Mouse (Mus musculus) ES-E14 (cell line): ENCODE measurements around the gene Fars2.

ENCODE experiments used
- HCFC1 ChIP-seq: IDR thresholded peaks from 2 replicates; pipeline ENCODE4 v1.6.1; 2012; ENCODE audit warnings: low read length, inconsistent platforms, borderline replicate concordance; ENCODE audit not compliant: insufficient read depth
- MAFK ChIP-seq: IDR thresholded peaks from 2 replicates; pipeline ENCODE4 v1.6.1; 2014; ENCODE audit warnings: mild to moderate bottlenecking, low read depth, low read length, inconsistent platforms; ENCODE audit not compliant: insufficient read depth

DNA sequence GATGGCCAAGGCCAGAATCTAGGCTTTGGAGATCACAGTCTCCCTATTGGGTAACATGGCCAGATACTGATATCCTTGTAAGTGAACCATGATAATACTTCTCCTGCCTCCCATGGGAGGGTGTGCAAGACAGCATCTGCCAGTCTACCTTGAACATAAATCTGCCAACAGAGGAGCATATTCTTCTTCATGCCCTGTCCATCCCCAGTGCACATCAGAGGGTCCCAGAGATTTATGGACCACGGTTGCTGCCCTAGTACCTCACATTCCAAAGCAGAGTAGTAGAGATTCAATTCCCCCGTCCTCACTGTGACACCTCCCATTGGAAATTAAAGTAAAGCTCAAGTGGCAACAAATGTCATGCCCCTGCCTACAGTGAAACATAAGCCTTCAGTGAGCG is 361.0 kb downstream of the Fars2 start:
- TF ChIP-seq HCFC1 (no peak), MAFK (no peak)
